Mouse (Mus musculus): ENCODE data around the gene Ssu2.

DNA sequence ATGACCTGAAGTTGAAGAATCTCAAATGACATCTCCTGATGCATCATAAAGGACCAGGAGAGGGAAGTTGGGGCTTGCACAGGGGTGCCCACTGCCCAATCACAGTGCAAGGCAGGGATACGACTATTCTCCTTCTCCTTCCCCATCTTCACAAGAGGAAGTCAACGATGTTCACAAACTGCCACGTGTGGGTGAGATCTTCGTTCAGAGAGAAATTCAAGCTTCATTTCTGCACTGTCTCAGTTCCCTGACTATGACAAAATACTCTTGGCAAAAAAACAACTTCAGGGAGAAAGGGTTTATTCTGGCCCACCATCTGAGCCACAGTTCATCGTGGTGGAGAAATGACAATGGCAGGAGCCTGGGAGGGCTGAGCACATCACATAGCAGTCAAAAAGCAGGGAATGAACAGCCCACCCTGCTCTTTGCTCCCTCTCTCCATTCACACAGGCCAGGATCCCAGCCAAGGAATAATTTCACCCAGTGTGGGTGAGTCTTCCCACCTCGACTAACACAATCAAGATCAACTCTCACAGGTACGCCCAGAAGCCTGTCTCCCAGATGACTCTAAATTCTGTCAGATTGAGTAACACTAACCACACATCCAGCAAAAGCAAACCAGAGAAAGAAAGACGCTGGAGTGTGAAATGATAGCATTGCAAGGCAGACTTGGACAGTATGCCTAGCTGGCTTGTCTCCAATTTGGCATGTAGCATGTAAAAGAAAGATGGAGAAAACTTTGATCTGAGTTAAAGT is 36.1 kb upstream of the Ssu2 start:
- TF ChIP-seq CTCF (IDR thresholded peaks at IDR 0.05) (no peak), POLR2A (IDR thresholded peaks at IDR 0.05; ENCODE audit: insufficient read depth, low read depth, low read length) (no peak), EP300 (IDR thresholded peaks at IDR 0.05; ENCODE audit: insufficient read depth, low read depth, low read length) (no peak)
